18 mouse cellular contexts compared by ENCODE assay signal in genomic region chr17:29678526-29678925, GRCm38 (mm10). TPM values are rescaled to one million over a fixed set of nuclear protein-coding genes. Genes with fewer than 3 reads are reported as not detected.
A peak's percentile ranks its signal among the peaks of the same experiment; 100 is the strongest.
DNase-seq lines count a peak whose midpoint lies in the region; ATAC-seq and TF ChIP-seq lines count a peak whose summit lies in the region.
"Had no signal": no experiment of that assay in that cellular context is flagged by ENCODE, and none has a peak within 500 bp of the region (broad histone marks: within the 10 kb centered on the region; RNA-seq: fewer than 3 reads in every experiment).

No protein-coding gene starts in this region.

- DNase-seq in kidney, postnatal 0 days (ENCODE audit: low spot score), result peak; percentile 12
- no peak for DNase-seq in kidney, postnatal 25 days
- DNase-seq in lung, postnatal 25 days (ENCODE audit: low spot score), result no peak
- DNase-seq in retina, adult 2 months (ENCODE audit: low read depth, low spot score), result peak; percentile 53
- no peak for DNase-seq in retina, embryonic 14.5 days (ENCODE audit: low spot score)
- no peak for DNase-seq in adrenal gland, adult 2 months
- DNase-seq: adrenal gland, postnatal 10 days; cerebellum, adult 11-12 months; cerebellum, adult 9-10 months; forebrain, postnatal 0 days; gastrocnemius, postnatal 25 days; heart, postnatal 36 days had no signal

- H3K9me3 ChIP-seq in kidney, postnatal 0 days (replicated peaks; ENCODE audit: low read length), result no peaks in the 10 kb centered on the region
- no peaks in the 10 kb centered on the region for H3K9me3 ChIP-seq in lung, embryonic 16.5 days (ENCODE audit: control insufficient read depth, low read length)
- H3K9me3 ChIP-seq: embryonic facial prominence, embryonic 12.5 days; forebrain, embryonic 12.5 days; heart, embryonic 13.5 days; hindbrain, embryonic 15.5 days had no signal

- ATAC-seq in kidney, postnatal 0 days (replicated peaks; ENCODE audit: low FRiP score, low read depth), result no peak
- ATAC-seq in lung, embryonic 16.5 days (ENCODE audit: low read depth), result peak; percentile 78
- ATAC-seq: forebrain, postnatal 0 days had no signal

- TF ChIP-seq CTCF in kidney, postnatal 0 days (IDR thresholded peaks at IDR 0.05; ENCODE audit: low read depth), result no peak
- TF ChIP-seq CTCF in bone marrow, adult 2 months (IDR thresholded peaks at IDR 0.05; ENCODE audit: control insufficient read depth, insufficient read depth, low read length), result no peak

- no peak overlapping the region for H3K4me3 ChIP-seq in kidney, postnatal 0 days (replicated peaks; ENCODE audit: low read depth, low read length)
- peak overlapping the region; percentile 1; the same call in 1 of the 2 replicates for H3K4me3 ChIP-seq in lung, embryonic 16.5 days (ENCODE audit: low read length)
- no peak overlapping the region for H3K4me3 ChIP-seq in bone marrow, adult 2 months (replicated peaks; ENCODE audit: control insufficient read depth, low read depth, low read length)
- H3K4me3 ChIP-seq: embryonic facial prominence, embryonic 12.5 days; forebrain, embryonic 12.5 days; heart, embryonic 13.5 days; hindbrain, embryonic 15.5 days had no signal

- H3K36me3 ChIP-seq in kidney, postnatal 0 days (ENCODE audit: insufficient read depth, low read length), result peaks cover 72% of the 10 kb centered on the region
- peaks cover 34% of the 10 kb centered on the region for H3K36me3 ChIP-seq in lung, embryonic 16.5 days (ENCODE audit: control insufficient read depth, insufficient read depth, low read length)

- TF ChIP-seq POLR2A in bone marrow, adult 2 months (IDR thresholded peaks at IDR 0.05; ENCODE audit: borderline replicate concordance, control insufficient read depth, low read depth, low read length), result no peak

- H3K27me3 ChIP-seq in kidney, postnatal 0 days (ENCODE audit: insufficient read depth, low read length), result no peaks in the 10 kb centered on the region
- no peaks in the 10 kb centered on the region for H3K27me3 ChIP-seq in lung, embryonic 16.5 days (ENCODE audit: control insufficient read depth, insufficient read depth, low read depth, low read length)
- H3K27me3 ChIP-seq: embryonic facial prominence, embryonic 12.5 days; forebrain, embryonic 12.5 days; heart, embryonic 13.5 days; hindbrain, embryonic 15.5 days had no signal

- no peaks in the 10 kb centered on the region for H3K4me1 ChIP-seq in kidney, postnatal 0 days (replicated peaks; ENCODE audit: insufficient read depth, low read length)
- peaks cover 11% of the 10 kb centered on the region for H3K4me1 ChIP-seq in lung, embryonic 16.5 days (replicated peaks; ENCODE audit: control insufficient read depth, insufficient read depth, low read length)
- H3K4me1 ChIP-seq in bone marrow, adult 2 months (ENCODE audit: control insufficient read depth, insufficient read depth, low read length), result peaks cover 8% of the 10 kb centered on the region
- H3K4me1 ChIP-seq: embryonic facial prominence, embryonic 12.5 days had no signal

- H3K27ac ChIP-seq in kidney, postnatal 0 days, result no peak overlapping the region
- H3K27ac ChIP-seq in lung, embryonic 16.5 days (ENCODE audit: low read length), result peak overlapping the region; percentile 63
- peak overlapping the region; percentile 26; the same call in 1 of the 2 replicates for H3K27ac ChIP-seq in bone marrow, adult 2 months (ENCODE audit: control insufficient read depth, insufficient read depth, low read depth, low read length, poor library complexity)
- H3K27ac ChIP-seq: embryonic facial prominence, embryonic 12.5 days; heart, embryonic 13.5 days; hindbrain, embryonic 15.5 days had no signal

- WGBS in kidney, postnatal 0 days, result 86% methylated on average over 8 of the region's 8 CpGs
- WGBS in lung, embryonic 16.5 days, result 60% methylated on average over 8 of the region's 8 CpGs
- 85% methylated on average over 8 of the region's 8 CpGs for WGBS in bone marrow, adult 2 months

- no peak overlapping the region for H3K4me2 ChIP-seq in kidney, postnatal 0 days (ENCODE audit: low read length)
- H3K4me2 ChIP-seq in lung, embryonic 16.5 days (ENCODE audit: low read depth, low read length), result no peak overlapping the region
- H3K4me2 ChIP-seq: embryonic facial prominence, embryonic 12.5 days; forebrain, embryonic 12.5 days; heart, embryonic 13.5 days; hindbrain, embryonic 15.5 days had no signal

- H3K9ac ChIP-seq in kidney, postnatal 0 days (ENCODE audit: low read depth, low read length), result no peak overlapping the region
- no peak overlapping the region for H3K9ac ChIP-seq in lung, embryonic 16.5 days (ENCODE audit: low read length)
- H3K9ac ChIP-seq: embryonic facial prominence, embryonic 12.5 days; forebrain, embryonic 12.5 days; forebrain, postnatal 0 days; heart, embryonic 13.5 days; hindbrain, embryonic 15.5 days had no signal

RNA-seq across cellular contexts. Expression of gene Cmtr1, which starts 18.1 kb away (rescaled TPM):
- 102 and 110 TPM in 2 replicates for polyA plus RNA-seq in kidney, postnatal 0 days (2015; fragmentation: Nextera tagmentation; extraction: Ambion mirVana)
- polyA plus RNA-seq in lung, embryonic 16.5 days (2015; fragmentation: Nextera tagmentation; extraction: Ambion mirVana), result 128 and 138 TPM in 2 replicates
- polyA plus RNA-seq in bone marrow, adult 2 months (2011; ENCODE audit: insufficient read depth, insufficient read length, low replicate concordance, missing spikeins), result 49.8 and 90.6 TPM in 2 replicates
- 10 to 100 TPM; 82.5 to 89.1 TPM for total RNA-seq in adrenal gland, adult 2 months (2021)
- 18.5 and 24.8 TPM in 2 replicates for polyA plus RNA-seq in adrenal gland, adult 2 months (2012; rRNA removed)

RNA-seq across cellular contexts. Expression of gene Ccdc167, which starts 38.3 kb away (rescaled TPM):
- polyA plus RNA-seq in kidney, postnatal 0 days (2015; fragmentation: Nextera tagmentation; extraction: Ambion mirVana), result 8.2 and 9.2 TPM in 2 replicates
- 13.5 and 13.6 TPM in 2 replicates for polyA plus RNA-seq in lung, embryonic 16.5 days (2015; fragmentation: Nextera tagmentation; extraction: Ambion mirVana)
- 24.2 and 28.3 TPM in 2 replicates for polyA plus RNA-seq in bone marrow, adult 2 months (2011; ENCODE audit: insufficient read depth, insufficient read length, low replicate concordance, missing spikeins)
- 10 to 100 TPM in 1 of 2 experiments, 1 to 10 TPM in 1; 7.5 to 10.4 TPM for total RNA-seq in adrenal gland, adult 2 months (2021)
- 3.5 and 4.4 TPM in 2 replicates for polyA plus RNA-seq in adrenal gland, adult 2 months (2012; rRNA removed)

Comparison
In these comparisons a context has a peak if more than half of its experiments do, and no peak if none do; other contexts are left out.
1. DNase-seq: peak in kidney, postnatal 0 days (single experiment) and retina, adult 2 months (single experiment); none in kidney, postnatal 25 days (0 of 2), lung, postnatal 25 days (single experiment), retina, embryonic 14.5 days (single experiment) and adrenal gland, adult 2 months (single experiment).